Mouse (Mus musculus) heart, embryonic 15.5 days (tissue): ENCODE measurements around the gene Pga5. TPM values are rescaled to one million over a fixed set of nuclear protein-coding genes. Genes with fewer than 3 reads are reported as not detected.

ENCODE experiments used
- ATAC-seq: fragments of 200-750 bp; cut with Nextera tagmentation; replicated peaks from 2 replicates; pipeline ENCODE4 v1.8.0; 2017; ENCODE audit warnings: low read depth, moderate TSS enrichment; ENCODE audit not compliant: insufficient number of reproducible peaks, insufficient read depth, low FRiP score
- H3K27ac ChIP-seq: fragments of 300-500 bp; sonication (generic); 2 replicates; pipeline ENCODE4 v1.5.1; 2015; ENCODE audit warnings: mild to moderate bottlenecking, inconsistent platforms
- H3K27me3 ChIP-seq: fragments of 300-500 bp; sonication (generic); 2 replicates; pipeline ENCODE4 v1.6.1; 2015; ENCODE audit warnings: inconsistent platforms
- H3K36me3 ChIP-seq: fragments of 300-500 bp; sonication (generic); 2 replicates; pipeline ENCODE4 v1.6.1; 2015; ENCODE audit warnings: mild to moderate bottlenecking, inconsistent platforms
- H3K4me1 ChIP-seq: fragments of 300-500 bp; sonication (generic); replicated peaks from 2 replicates; pipeline ENCODE4 v1.6.1; 2015; ENCODE audit warnings: inconsistent platforms
- H3K4me2 ChIP-seq: fragments of 300-500 bp; sonication (generic); 2 replicates; pipeline ENCODE4 v1.6.1; 2015; ENCODE audit warnings: inconsistent platforms, mild to moderate bottlenecking, moderate library complexity
- H3K4me3 ChIP-seq: fragments of 300-500 bp; sonication (generic); 2 replicates; pipeline ENCODE4 v1.5.1; 2015; ENCODE audit warnings: mild to moderate bottlenecking, inconsistent platforms
- H3K9ac ChIP-seq: fragments of 300-500 bp; sonication (generic); 2 replicates; pipeline ENCODE4 v1.6.1; 2015; ENCODE audit warnings: mild to moderate bottlenecking, inconsistent platforms
- H3K9me3 ChIP-seq: fragments of 300-500 bp; sonication (generic); replicated peaks from 2 replicates; pipeline ENCODE4 v1.6.1; 2016; ENCODE audit warnings: inconsistent platforms
- WGBS: fragments of 180-500 bp; shearing (Covaris S2); methylation state at CpG from one replicate; pipeline ENCODE4 v1.1.7; 2015; ENCODE audit warnings: mixed read lengths; 5-methylcytosine and 5-hydroxymethylcytosine counted together
- polyA plus RNA-seq: library from polyadenylated mRNA; unstranded; fragments of >200 nt; fragmentation: Nextera tagmentation; extraction: Ambion mirVana; gene quantifications from 2 replicates; pipeline ENCODE4 v1.2.1, GENCODE M21; 2015

Gene Pga5
- polyA plus RNA-seq, 1 experiment from 2014 or later: not detected

DNA sequence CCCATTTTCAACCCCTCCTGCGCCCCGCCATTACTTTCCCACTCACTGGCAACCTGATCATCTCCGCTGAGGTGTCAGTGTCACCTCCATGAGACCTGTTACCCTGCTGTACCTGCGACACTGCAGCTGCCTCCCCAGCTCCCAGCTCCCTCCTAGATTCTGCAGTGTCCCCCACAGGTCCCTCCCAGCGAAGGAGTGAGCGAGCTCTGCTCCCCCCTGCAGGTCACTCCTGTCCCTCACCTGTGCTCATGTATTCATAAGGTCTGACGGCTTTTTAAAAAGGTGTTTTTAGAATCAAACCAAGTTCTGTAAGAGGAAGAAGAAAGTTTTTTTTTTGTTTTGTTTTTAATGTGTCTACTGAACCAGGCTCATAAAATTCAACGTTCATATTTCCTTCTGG is 24.3 kb upstream of the Pga5 start:
- H3K4me3 ChIP-seq: no peak overlapping the region
- H3K4me1 ChIP-seq: peaks cover 73% of the 10 kb centered on the region
- H3K9me3 ChIP-seq: no peaks in the 10 kb centered on the region
- no peak overlapping the region for H3K9ac ChIP-seq
- H3K27me3 ChIP-seq: no peaks in the 10 kb centered on the region
- H3K27ac ChIP-seq: no peak overlapping the region
- no peak for ATAC-seq
- no peak overlapping the region for H3K4me2 ChIP-seq
- 78% methylated on average over 8 of the region's 8 CpGs for WGBS
- 0 out of 2 replicates have a peak, but pooled peaks cover 5% of the 10 kb centered on the region for H3K36me3 ChIP-seq

DNA sequence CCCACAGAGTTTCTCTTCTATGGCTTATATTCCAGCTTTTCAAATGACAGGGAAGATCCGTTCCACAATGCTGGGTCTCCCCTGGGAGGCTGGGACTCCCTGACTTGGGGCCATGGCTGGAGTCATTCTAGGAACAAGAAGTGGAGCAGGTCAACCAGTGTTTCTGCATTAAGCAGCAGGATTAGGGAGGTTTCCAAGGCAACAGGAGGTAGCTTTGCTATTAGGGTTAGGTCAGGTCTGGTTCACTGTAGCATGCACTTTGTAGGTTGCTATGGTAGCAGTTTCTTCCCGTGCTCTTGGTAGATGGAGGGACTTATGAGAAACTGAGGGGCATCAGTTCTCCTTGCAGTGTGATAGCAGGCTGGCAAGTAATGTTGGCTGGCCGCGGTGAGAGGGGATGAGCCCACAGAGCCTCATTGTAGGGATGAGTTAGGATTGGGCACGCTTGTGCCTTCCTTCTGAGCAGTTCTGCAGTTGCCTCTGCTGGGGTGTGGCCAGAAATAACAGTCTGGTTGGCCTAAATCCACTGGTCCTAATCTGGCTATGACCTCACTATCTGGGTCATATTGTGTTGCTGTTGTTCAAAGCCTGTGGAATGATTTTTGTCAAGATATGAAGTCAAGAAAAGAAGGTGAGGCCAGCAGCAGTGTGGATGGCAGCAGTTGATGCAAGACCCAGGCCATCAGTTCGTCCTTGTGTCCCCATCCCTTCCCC is 23.3 kb upstream of the Pga5 start:
- Histone ChIP-seq H3K4me1 (peaks cover 70% of the 10 kb centered on the region), H3K4me2 (no peak overlapping the region), H3K36me3 (no peaks in the 10 kb centered on the region), H3K27ac (no peak overlapping the region), H3K9ac (no peak overlapping the region), H3K9me3 (no peaks in the 10 kb centered on the region), H3K27me3 (no peaks in the 10 kb centered on the region), H3K4me3 (no peak overlapping the region)
- 65% methylated on average over 6 of the region's 6 CpGs for WGBS
- 0 out of 2 replicates have a peak, but pooled peaks have one; percentile 21 for ATAC-seq

DNA sequence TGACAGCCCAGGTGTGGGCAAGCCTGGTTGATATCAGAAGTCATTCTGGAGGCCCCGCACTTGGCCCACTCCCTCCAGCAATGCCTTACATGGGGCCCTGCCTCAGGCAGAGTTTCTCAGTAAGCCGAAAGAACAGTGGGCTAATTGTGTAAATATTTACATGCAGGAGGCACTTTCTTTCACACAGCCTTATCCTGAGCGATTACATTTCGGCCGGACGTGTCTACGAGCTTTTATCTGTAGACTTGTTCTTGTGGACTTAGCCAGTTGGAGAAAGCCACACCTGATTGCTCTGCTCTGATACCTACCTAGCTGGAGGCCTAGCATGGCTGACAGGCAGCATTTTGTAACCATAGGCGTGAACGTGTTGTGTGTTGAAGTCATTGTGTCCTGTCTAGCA is 22.0 kb upstream of the Pga5 start:
- Histone ChIP-seq H3K9ac (no peak overlapping the region), H3K4me3 (no peak overlapping the region), H3K9me3 (no peaks in the 10 kb centered on the region), H3K4me2 (no peak overlapping the region), H3K27ac (0 out of 2 replicates have a peak overlapping the region, but pooled peaks have one; percentile 7), H3K4me1 (peaks cover 65% of the 10 kb centered on the region), H3K36me3 (no peaks in the 10 kb centered on the region), H3K27me3 (no peaks in the 10 kb centered on the region)
- no peak for ATAC-seq
- WGBS: 46% methylated on average over 9 of the region's 9 CpGs

DNA sequence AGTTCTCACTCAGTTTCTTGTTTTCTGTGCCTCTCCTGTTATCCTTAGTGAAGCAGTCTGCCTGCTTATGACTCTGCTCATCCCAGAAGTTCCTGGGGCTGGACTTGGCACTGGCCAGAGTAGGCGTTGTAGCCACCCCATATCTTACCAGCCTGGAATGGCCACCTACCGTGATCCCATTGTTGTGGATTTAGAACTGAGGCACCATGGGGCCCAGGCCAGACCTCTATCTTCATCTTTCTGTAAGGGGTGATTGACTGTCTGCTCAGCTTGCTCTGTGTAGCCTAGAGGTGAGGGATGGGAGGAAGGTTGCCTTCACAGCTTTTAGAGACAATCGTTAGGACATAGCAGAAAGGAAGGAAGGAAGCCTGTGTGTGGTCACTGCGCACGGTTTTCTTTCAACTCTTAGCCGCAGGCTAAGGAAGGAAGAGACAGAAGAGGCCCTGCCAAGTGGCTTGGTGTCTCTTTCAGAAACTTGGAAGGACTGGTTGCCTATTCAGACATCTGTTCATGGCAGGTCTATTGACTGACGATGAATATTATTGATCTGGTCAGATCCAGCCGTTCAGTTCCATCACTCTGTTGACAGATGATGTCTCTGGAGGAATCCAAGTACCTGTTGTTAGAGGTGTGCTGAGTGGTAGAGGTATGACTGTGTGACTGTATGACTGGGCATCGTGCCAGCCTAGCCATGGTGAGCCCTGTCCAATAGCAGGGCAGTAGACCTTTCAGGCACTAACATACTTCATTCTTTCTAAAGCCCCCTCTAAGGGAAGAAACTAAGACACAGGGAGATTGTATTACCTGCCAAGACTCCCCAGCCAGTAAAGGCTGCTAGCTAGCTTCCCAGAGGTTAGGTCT is 20.5 kb upstream of the Pga5 start:
- ATAC-seq: no peak
- peak overlapping the region; percentile 2; the same call in 1 of the 2 replicates for H3K27ac ChIP-seq
- H3K36me3 ChIP-seq: no peaks in the 10 kb centered on the region
- no peak overlapping the region for H3K4me2 ChIP-seq
- no peaks in the 10 kb centered on the region for H3K27me3 ChIP-seq
- no peak overlapping the region for H3K9ac ChIP-seq
- no peaks in the 10 kb centered on the region for H3K9me3 ChIP-seq
- no peak overlapping the region for H3K4me3 ChIP-seq
- peaks cover 60% of the 10 kb centered on the region for H3K4me1 ChIP-seq
- WGBS: 63% methylated on average over 9 of the region's 9 CpGs

DNA sequence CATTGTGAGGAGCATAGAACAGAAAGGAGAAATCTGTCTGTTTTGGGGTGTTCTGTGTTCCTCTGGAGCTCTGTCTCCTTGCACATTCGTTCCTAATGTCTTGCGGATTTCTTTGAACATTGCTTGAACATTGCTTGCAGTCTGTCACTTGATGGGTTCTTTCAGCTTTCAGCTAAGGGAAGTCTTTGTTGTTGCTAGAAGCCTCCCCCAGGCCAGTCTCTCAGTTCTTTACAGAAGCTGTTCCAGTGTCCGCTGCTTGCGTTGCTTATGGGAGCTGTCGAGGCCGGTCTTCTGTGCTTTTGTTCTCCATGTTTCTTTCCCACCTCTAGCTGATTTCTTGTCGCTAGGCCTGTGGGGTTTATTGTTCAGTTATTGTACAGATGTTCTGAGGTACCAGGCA is 17.9 kb upstream of the Pga5 start:
- Histone ChIP-seq H3K27ac (0 out of 2 replicates have a peak overlapping the region, but pooled peaks have one; percentile 0), H3K9me3 (no peaks in the 10 kb centered on the region), H3K4me1 (peaks cover 52% of the 10 kb centered on the region), H3K36me3 (no peaks in the 10 kb centered on the region), H3K9ac (no peak overlapping the region), H3K4me3 (no peak overlapping the region), H3K27me3 (no peaks in the 10 kb centered on the region), H3K4me2 (no peak overlapping the region)
- 59% methylated on average over 7 of the region's 7 CpGs for WGBS
- no peak for ATAC-seq

DNA sequence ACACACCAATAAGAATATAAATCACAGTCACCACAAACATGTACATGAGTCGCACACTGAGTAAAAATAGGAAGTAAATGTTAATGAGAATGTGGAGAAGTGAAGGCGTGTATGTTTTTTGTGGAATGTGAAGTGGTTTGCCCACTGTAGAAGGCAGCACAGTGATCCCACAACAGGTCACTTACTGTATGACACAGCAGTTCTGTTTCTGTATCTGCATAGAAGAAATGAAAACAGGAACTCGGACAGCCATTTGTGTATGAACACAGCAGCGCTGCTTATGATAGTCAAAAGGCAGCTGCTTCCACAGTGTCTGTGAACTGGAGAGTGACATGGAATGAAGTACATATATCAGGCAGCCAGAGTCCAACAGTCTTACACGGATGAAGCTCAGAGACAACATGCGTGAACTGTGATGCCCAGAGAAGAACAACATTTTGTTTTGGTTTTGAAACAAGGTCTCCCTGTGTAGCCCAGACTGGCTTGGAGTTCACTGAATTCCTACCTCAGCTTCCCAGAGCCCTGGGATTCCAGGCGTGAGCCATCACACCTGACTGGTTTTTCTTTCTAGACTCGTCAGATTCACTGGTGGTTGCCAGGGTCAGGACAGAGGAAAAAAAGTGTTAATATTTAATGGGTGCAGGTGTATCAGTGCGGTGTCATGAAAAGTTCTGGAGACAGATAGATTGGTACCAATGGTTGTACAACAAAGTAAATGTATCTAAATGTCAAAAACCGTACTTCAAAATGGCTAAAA is 16.2 kb upstream of the Pga5 start:
- no peak for ATAC-seq

DNA sequence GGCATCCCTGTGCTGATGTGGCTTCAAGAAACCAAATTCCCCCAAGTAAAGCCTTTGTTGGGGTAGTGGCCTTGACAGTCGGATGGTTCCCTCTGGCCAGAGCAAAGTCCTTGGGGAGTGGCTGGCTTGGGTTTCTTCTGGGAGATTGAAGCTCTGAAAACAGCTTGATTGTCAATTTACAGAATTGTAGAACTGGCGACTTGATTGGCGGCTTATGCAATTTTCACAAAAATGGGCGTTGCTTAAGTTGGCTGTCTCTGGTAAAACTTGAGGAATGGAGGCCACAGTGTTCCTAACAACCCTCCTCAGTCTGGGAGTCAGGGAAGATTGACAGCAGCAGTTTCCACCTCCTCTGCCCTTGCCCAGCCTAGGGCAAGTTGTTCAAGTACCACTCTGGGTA is 14.5 kb upstream of the Pga5 start:
- Histone ChIP-seq H3K27me3 (no peaks in the 10 kb centered on the region), H3K4me3 (no peak overlapping the region), H3K36me3 (no peaks in the 10 kb centered on the region), H3K27ac (no peak overlapping the region), H3K4me1 (peaks cover 45% of the 10 kb centered on the region), H3K9ac (no peak overlapping the region), H3K4me2 (no peak overlapping the region), H3K9me3 (no peaks in the 10 kb centered on the region)
- ATAC-seq: no peak
- 90% methylated on average over 4 of the region's 4 CpGs for WGBS

More for the DNA sequence above, 16.2 kb upstream of the Pga5 start:
- WGBS: 86% methylated on average over 10 of the region's 10 CpGs
- no peaks in the 10 kb centered on the region for H3K9me3 ChIP-seq
- no peak overlapping the region for H3K9ac ChIP-seq
- H3K27ac ChIP-seq: no peak overlapping the region
- no peak overlapping the region for H3K4me3 ChIP-seq
- no peaks in the 10 kb centered on the region for H3K27me3 ChIP-seq
- no peak overlapping the region for H3K4me2 ChIP-seq
- H3K36me3 ChIP-seq: no peaks in the 10 kb centered on the region
- H3K4me1 ChIP-seq: peaks cover 56% of the 10 kb centered on the region

DNA sequence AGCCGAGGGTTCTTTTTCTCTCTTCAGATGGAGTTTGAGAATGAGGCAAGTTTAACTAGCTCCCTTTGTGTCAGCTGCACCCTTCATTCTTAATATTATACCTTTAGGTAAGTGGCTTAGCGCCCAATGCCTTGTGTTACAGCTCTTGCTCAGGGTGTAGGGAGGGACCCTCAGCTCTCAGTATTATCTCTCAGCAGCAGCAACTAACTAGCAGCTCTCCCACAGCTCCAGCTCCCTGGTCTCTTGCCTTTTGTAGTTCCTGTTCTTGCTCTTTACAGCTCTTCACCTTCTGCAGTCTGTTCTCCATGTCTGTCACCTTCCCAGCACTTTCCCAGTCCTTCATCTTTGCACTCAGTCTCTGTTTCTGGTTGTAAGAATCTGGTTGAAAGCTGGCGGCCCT is 13.8 kb upstream of the Pga5 start:
- H3K9ac ChIP-seq: no peak overlapping the region
- H3K4me1 ChIP-seq: peaks cover 39% of the 10 kb centered on the region
- no peaks in the 10 kb centered on the region for H3K36me3 ChIP-seq
- H3K27ac ChIP-seq: no peak overlapping the region
- 72% methylated on average over 3 of the region's 3 CpGs for WGBS
- no peak overlapping the region for H3K4me2 ChIP-seq
- no peaks in the 10 kb centered on the region for H3K9me3 ChIP-seq
- no peaks in the 10 kb centered on the region for H3K27me3 ChIP-seq
- H3K4me3 ChIP-seq: no peak overlapping the region
- ATAC-seq: no peak

DNA sequence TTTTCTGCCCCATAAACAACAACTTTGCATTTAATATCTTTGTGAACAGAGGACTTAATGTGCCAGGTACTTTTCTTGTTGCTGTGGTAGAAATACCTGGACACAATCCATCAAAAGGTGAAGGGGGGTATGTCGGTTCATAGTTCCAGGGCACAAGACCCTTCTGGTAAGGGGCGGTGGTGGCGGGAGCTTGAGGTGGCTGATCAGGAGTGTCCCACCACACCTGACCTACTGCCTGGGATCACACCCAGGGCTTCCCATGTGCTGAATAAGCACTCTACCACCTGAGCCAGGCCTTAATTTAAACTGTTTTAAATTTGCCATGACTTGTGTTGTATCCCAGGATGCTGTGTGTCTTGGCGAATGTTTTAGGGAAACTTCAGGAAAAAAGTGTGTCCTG is 13.2 kb upstream of the Pga5 start:
- Histone ChIP-seq H3K4me2 (no peak overlapping the region), H3K27ac (peak overlapping the region; percentile 98; the same call in 1 of the 2 replicates), H3K9me3 (no peaks in the 10 kb centered on the region), H3K4me1 (peaks cover 39% of the 10 kb centered on the region), H3K36me3 (no peaks in the 10 kb centered on the region), H3K27me3 (no peaks in the 10 kb centered on the region), H3K9ac (no peak overlapping the region), H3K4me3 (no peak overlapping the region)
- WGBS: 88% methylated on average over 4 of the region's 4 CpGs
- ATAC-seq: no peak

DNA sequence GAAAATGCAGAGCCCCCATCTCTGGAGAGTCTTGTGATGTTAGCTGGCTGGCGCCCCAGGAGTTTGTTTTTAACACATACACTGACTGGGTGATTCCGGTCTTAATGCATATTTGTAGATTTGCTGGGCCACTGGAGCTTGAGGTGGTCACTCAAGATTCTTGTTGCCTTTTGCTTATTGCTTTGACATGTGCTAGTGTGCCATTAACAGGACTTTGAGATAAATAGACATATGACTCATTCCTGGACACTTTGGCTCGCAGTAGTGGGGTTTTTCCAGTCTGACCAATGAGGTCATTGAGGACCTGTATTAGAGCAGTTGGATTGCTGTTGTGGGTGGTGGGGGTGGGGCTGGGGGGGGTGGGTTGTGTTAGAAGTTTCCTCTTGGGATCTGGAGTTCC is 12.5 kb upstream of the Pga5 start:
- no peak for ATAC-seq
- Histone ChIP-seq H3K9ac (0 out of 2 replicates have a peak overlapping the region, but pooled peaks have one; percentile 0), H3K27ac (peak overlapping the region; percentile 98), H3K9me3 (no peaks in the 10 kb centered on the region), H3K27me3 (no peaks in the 10 kb centered on the region), H3K4me2 (peak overlapping the region; percentile 81), H3K4me1 (peaks cover 36% of the 10 kb centered on the region), H3K4me3 (peak overlapping the region; percentile 87; the same call in 1 of the 2 replicates), H3K36me3 (no peaks in the 10 kb centered on the region)
- WGBS: 38% methylated on average over 3 of the region's 3 CpGs
